Mouse (Mus musculus) intestine, postnatal 0 days (tissue): Measurements from ENCODE around the gene Slc27a3. TPM values are rescaled to one million over a fixed set of nuclear protein-coding genes. Genes with fewer than 3 reads are reported as not detected.
A peak's percentile ranks its signal among the peaks of the same experiment; 100 is the strongest.

Experiments used
- ATAC-seq: fragments of 200-750 bp; cut with Nextera tagmentation; 2 replicates; pipeline ENCODE4 v1.8.0; 2017; ENCODE audit warnings: mild to moderate bottlenecking, moderate TSS enrichment, moderate library complexity
- H3K27ac ChIP-seq: fragments of 300-500 bp; sonication (generic); 2 replicates; pipeline ENCODE4 v1.5.1; 2014; ENCODE audit warnings: mild to moderate bottlenecking, low read depth, low read length, moderate library complexity
- H3K27me3 ChIP-seq: fragments of 300-500 bp; sonication (generic); replicated peaks from 2 replicates; pipeline ENCODE4 v1.6.1; 2014; ENCODE audit warnings: low read length, mixed read lengths; ENCODE audit not compliant: control insufficient read depth, insufficient read depth
- H3K36me3 ChIP-seq: fragments of 300-500 bp; sonication (generic); 2 replicates; pipeline ENCODE4 v1.6.1; 2014; ENCODE audit warnings: mild to moderate bottlenecking, moderate library complexity; ENCODE audit not compliant: control insufficient read depth, insufficient read depth
- H3K4me1 ChIP-seq: fragments of 300-500 bp; sonication (generic); replicated peaks from 2 replicates; pipeline ENCODE4 v1.6.1; 2014; ENCODE audit warnings: antibody characterized with exemption, low read length, mixed read lengths; ENCODE audit not compliant: control insufficient read depth, insufficient read depth
- H3K4me2 ChIP-seq: fragments of 300-500 bp; sonication (generic); replicated peaks from 2 replicates; pipeline ENCODE4 v1.6.1; 2014; ENCODE audit warnings: low read depth, mild to moderate bottlenecking, moderate library complexity
- H3K4me3 ChIP-seq: fragments of 300-500 bp; sonication (generic); 2 replicates; pipeline ENCODE4 v1.5.1; 2014; ENCODE audit warnings: low read depth, low read length
- H3K9ac ChIP-seq: fragments of 300-500 bp; sonication (generic); 2 replicates; pipeline ENCODE4 v1.6.1; 2014; ENCODE audit warnings: mild to moderate bottlenecking, low read depth, low read length
- H3K9me3 ChIP-seq: fragments of 300-500 bp; sonication (generic); 2 replicates; pipeline ENCODE4 v1.6.1; 2016; ENCODE audit warnings: mixed run types; ENCODE audit not compliant: control insufficient read depth
- CTCF ChIP-seq: sonication (generic); IDR thresholded peaks from 2 replicates; pipeline ENCODE4 v1.5.1; 2016; ENCODE audit warnings: low read depth, mild to moderate bottlenecking, control low read depth, antibody characterized with exemption, moderate library complexity
- WGBS: fragments of 180-500 bp; shearing (Covaris S2); extraction: QIAGEN DNeasy Blood & Tissue Kit; methylation state at CpG from one replicate; pipeline ENCODE4 v1.1.7; 2014; 5-methylcytosine and 5-hydroxymethylcytosine counted together
- polyA plus RNA-seq: library from polyadenylated mRNA; unstranded; fragments of >200 nt; fragmentation: Nextera tagmentation; extraction: Ambion mirVana; gene quantifications from 2 replicates; pipeline ENCODE4 v1.2.1, GENCODE M21; 2015

The Slc27a3 gene
- polyA plus RNA-seq, 1 experiment from 2014 or later: 2.9 TPM

DNA sequence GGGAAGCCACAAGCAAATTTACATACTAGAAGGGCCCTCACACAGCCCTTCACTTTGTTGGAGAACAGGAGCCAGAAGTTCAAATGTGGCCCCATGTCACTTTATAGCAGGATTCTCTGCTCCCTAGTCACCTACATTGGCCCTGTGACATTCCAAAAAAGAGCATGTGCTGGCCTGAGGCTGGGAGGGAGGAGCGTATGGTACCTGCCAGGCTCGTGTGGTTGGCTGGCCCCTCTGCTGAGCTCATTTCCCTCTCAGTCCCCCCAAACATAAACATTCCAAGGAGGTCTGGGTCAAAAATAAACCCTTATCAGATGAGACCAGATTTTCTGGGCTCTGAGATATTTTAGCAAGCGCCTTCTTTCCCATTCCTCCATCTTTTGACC is 23.3 kb upstream of the Slc27a3 start:
- Histone ChIP-seq H3K36me3 (peaks cover 65% of the 10 kb centered on the region), H3K27me3 (no peaks in the 10 kb centered on the region), H3K9ac (no peak overlapping the region), H3K27ac (no peak overlapping the region), H3K4me1 (no peaks in the 10 kb centered on the region), H3K9me3 (no peaks in the 10 kb centered on the region), H3K4me2 (no peak overlapping the region), H3K4me3 (no peak overlapping the region)
- no peak for ATAC-seq
- 57% methylated on average over 3 of the region's 3 CpGs for WGBS
- no peak for TF ChIP-seq CTCF

DNA sequence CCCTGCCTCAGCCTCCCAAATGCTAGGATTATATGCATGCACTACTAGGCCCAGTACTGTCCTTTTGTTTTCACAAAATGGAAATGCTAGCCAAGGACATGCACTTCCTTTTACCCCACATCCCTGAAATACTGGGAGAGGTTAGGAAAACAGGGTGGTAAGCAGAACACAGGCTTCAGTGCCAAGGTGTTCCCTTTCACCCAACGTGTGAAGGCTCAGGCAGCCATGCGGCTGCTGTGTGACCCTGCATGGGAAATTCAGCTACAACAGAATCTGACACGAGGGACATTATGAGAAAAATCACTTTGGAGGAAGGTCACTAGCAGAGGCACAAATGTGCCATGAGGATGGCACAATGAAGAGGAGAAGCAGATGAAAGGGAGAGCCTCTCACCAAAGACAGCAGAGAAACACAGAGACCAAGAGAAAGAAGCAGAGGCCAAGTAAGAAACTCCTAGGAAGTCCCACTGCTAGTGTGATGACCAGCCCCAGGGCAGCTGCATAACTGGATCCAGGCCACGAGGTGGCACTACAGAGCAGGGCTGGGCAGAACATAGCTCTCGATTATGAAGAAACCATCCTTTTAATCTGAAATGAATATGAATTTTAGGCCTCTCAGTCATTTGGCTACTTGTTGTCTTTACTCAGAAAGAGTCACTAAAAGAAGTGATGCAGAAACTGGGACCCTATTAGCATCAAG is 22.7 kb upstream of the Slc27a3 start:
- H3K4me3 ChIP-seq: no peak overlapping the region
- no peak for ATAC-seq
- no peaks in the 10 kb centered on the region for H3K4me1 ChIP-seq
- H3K27me3 ChIP-seq: no peaks in the 10 kb centered on the region
- no peak overlapping the region for H3K9ac ChIP-seq
- WGBS: 48% methylated on average over 5 of the region's 5 CpGs
- H3K36me3 ChIP-seq: peaks cover 69% of the 10 kb centered on the region
- H3K4me2 ChIP-seq: no peak overlapping the region
- TF ChIP-seq CTCF: peak; percentile 95
- no peaks in the 10 kb centered on the region for H3K9me3 ChIP-seq
- no peak overlapping the region for H3K27ac ChIP-seq

DNA sequence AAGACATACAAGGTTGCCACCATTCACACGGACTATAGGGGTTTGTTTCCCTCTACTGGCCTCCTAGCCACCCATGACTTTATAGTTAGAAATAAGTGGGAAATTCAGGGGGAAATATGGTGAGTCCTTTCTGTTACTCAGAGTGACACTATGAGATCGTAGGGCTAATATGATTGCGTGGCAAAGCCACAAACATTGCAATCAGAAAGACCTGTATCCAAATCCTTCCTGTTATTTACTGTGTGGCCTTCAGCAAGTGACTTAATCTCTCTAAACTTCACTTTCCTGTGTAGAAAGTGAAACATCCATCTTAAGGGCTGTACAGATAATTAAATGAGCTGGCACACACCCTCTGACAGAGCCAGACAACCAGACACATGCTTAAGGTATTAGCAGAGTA is 19.0 kb upstream of the Slc27a3 start:
- TF ChIP-seq CTCF: no peak
- WGBS: 92% methylated on average over 3 of the region's 3 CpGs
- Histone ChIP-seq H3K4me2 (no peak overlapping the region), H3K9ac (no peak overlapping the region), H3K4me3 (no peak overlapping the region), H3K27me3 (no peaks in the 10 kb centered on the region), H3K36me3 (peaks cover 72% of the 10 kb centered on the region), H3K9me3 (no peaks in the 10 kb centered on the region), H3K4me1 (no peaks in the 10 kb centered on the region), H3K27ac (no peak overlapping the region)
- no peak for ATAC-seq

DNA sequence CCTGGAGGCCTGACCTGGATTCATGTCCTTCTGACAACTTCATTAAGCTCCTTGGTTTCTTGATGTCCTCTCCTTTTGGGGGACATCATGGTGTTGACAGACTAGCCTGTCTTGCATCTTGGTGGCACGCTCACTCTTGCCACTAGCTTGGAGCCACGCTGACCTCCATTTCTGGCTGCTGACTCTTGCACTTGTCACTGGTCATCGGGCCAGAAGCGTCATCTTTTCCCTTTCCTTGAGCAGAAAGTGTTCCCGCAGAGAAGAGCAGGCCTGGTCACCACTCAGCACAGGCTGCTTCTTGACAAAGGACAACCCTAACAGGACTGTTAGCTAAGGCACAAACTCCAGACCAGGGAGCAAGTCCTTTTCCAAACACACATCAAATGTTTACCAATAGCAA is 16.7 kb upstream of the Slc27a3 start:
- no peak overlapping the region for H3K9ac ChIP-seq

DNA sequence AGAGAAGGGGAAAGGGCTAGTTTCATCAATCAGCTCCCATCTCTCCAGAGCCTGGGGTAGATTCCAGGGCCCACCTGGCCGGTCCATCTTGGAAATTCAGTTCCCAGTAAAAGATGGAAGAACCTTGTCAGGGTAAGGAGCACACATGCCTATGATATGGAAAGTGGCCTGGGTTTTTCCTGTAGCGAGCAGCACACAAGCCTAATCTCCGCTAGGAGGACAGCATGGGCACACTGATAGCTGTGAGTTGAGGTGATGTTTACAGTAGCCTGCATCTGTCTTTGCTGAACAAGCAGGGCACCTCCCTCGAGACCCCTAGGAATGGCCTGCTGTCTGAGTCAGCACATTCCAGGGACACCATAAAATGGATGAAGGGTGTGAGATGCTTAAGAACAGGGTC is 14.9 kb upstream of the Slc27a3 start:
- TF ChIP-seq CTCF: no peak
- H3K9me3 ChIP-seq: no peaks in the 10 kb centered on the region
- H3K4me2 ChIP-seq: no peak overlapping the region
- H3K27me3 ChIP-seq: no peaks in the 10 kb centered on the region
- no peak for ATAC-seq
- 70% methylated on average over 4 of the region's 4 CpGs for WGBS
- H3K4me1 ChIP-seq: no peaks in the 10 kb centered on the region
- no peak overlapping the region for H3K9ac ChIP-seq
- H3K4me3 ChIP-seq: no peak overlapping the region
- no peak overlapping the region for H3K27ac ChIP-seq
- H3K36me3 ChIP-seq: peaks cover 95% of the 10 kb centered on the region

More for the DNA sequence above, 16.7 kb upstream of the Slc27a3 start:
- Histone ChIP-seq H3K36me3 (peaks cover 84% of the 10 kb centered on the region), H3K4me2 (no peak overlapping the region), H3K4me1 (no peaks in the 10 kb centered on the region), H3K4me3 (no peak overlapping the region), H3K9me3 (no peaks in the 10 kb centered on the region), H3K27me3 (no peaks in the 10 kb centered on the region), H3K27ac (no peak overlapping the region)
- 99% methylated on average over 5 of the region's 5 CpGs for WGBS
- no peak for TF ChIP-seq CTCF
- no peak for ATAC-seq

DNA sequence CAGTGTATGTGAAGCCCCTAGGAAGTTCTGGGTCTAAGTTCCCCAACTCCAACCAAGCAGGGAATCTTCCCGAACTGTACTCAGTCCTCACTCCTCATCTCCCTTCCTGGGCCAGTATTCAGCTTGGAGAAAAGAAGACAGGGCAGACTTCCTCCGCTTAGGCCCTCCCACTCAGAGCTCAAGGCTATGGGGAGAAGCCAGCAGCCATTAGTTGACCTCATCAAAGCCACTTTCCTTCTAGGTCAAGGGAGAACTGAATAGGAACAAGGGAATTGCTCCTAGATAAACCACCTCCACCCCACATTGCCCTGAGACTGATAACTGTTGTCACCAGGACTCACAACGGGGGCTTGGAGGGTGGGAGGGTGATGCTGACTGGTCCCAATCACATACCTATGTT is 14.4 kb upstream of the Slc27a3 start:
- no peaks in the 10 kb centered on the region for H3K27me3 ChIP-seq
- H3K27ac ChIP-seq: no peak overlapping the region
- no peaks in the 10 kb centered on the region for H3K4me1 ChIP-seq
- 84% methylated on average over 3 of the region's 3 CpGs for WGBS
- H3K9me3 ChIP-seq: no peaks in the 10 kb centered on the region
- no peak for ATAC-seq
- no peak overlapping the region for H3K4me2 ChIP-seq
- no peak overlapping the region for H3K9ac ChIP-seq
- no peak overlapping the region for H3K4me3 ChIP-seq
- H3K36me3 ChIP-seq: peaks cover 96% of the 10 kb centered on the region
- no peak for TF ChIP-seq CTCF
